Comparison of ENCODE assay signal across 16 mouse cellular contexts in genomic region chr12:117385697-117386096, GRCm38 (mm10).
DNase-seq lines count a peak whose midpoint lies in the region; ATAC-seq and TF ChIP-seq lines count a peak whose summit lies in the region.
"Had no signal": no experiment of that assay in that cellular context is flagged by ENCODE, and none has a peak within 500 bp of the region (broad histone marks: within the 10 kb centered on the region; RNA-seq: fewer than 3 reads in every experiment).

No protein-coding gene starts in this region.

- no peak overlapping the region for H3K9ac ChIP-seq in lung, postnatal 0 days (replicated peaks; ENCODE audit: low read depth)
- no peak overlapping the region for H3K9ac ChIP-seq in intestine, postnatal 0 days (ENCODE audit: low read depth, low read length)
- H3K9ac ChIP-seq: forebrain, embryonic 13.5 days; heart, embryonic 13.5 days; hindbrain, embryonic 12.5 days; hindbrain, embryonic 15.5 days; intestine, embryonic 15.5 days had no signal

- 66% methylated on average over 1 of the region's 1 CpGs for WGBS in lung, postnatal 0 days
- 89% methylated on average over 1 of the region's 1 CpGs for WGBS in intestine, postnatal 0 days

- TF ChIP-seq POLR2A in bone marrow macrophage, adult 2 months (IDR thresholded peaks at IDR 0.05; ENCODE audit: borderline replicate concordance, low read depth, low read length) = no peak

- no peak overlapping the region for H3K4me2 ChIP-seq in lung, postnatal 0 days (replicated peaks; ENCODE audit: low read depth, low read length)
- H3K4me2 ChIP-seq in intestine, postnatal 0 days (replicated peaks; ENCODE audit: low read depth) = no peak overlapping the region
- H3K4me2 ChIP-seq: forebrain, embryonic 13.5 days; heart, embryonic 13.5 days; hindbrain, embryonic 12.5 days; hindbrain, embryonic 15.5 days had no signal

- H3K36me3 ChIP-seq in lung, postnatal 0 days (ENCODE audit: insufficient read depth, low read length) = no peaks in the 10 kb centered on the region
- no peaks in the 10 kb centered on the region for H3K36me3 ChIP-seq in intestine, postnatal 0 days (ENCODE audit: control insufficient read depth, insufficient read depth)
- H3K36me3 ChIP-seq: forebrain, embryonic 10.5 days; heart, embryonic 10.5 days; heart, embryonic 13.5 days; hindbrain, embryonic 12.5 days; hindbrain, embryonic 15.5 days; intestine, embryonic 15.5 days had no signal

- no peak overlapping the region for H3K4me3 ChIP-seq in lung, postnatal 0 days (ENCODE audit: low read depth, low read length)
- H3K4me3 ChIP-seq in bone marrow macrophage, adult 2 months (ENCODE audit: insufficient read depth, low read length) = no peak overlapping the region
- no peak overlapping the region for H3K4me3 ChIP-seq in intestine, postnatal 0 days (ENCODE audit: low read depth, low read length)
- H3K4me3 ChIP-seq: forebrain, embryonic 10.5 days; forebrain, embryonic 13.5 days; heart, adult 2 months; heart, embryonic 10.5 days; heart, embryonic 13.5 days; hindbrain, embryonic 12.5 days; hindbrain, embryonic 15.5 days; intestine, embryonic 15.5 days had no signal

- TF ChIP-seq CTCF in lung, postnatal 0 days (IDR thresholded peaks at IDR 0.05) = no peak
- TF ChIP-seq CTCF in bone marrow macrophage, adult 2 months (IDR thresholded peaks at IDR 0.05; ENCODE audit: low read depth, low read length) = no peak
- TF ChIP-seq CTCF in intestine, postnatal 0 days (IDR thresholded peaks at IDR 0.05; ENCODE audit: low read depth) = no peak

- peak; percentile 8 for DNase-seq in lung, postnatal 0 days (ENCODE audit: low spot score)
- no peak for DNase-seq in lung, postnatal 25 days (ENCODE audit: low spot score)
- no peak for DNase-seq in right cerebral cortex, adult 18-20 months

- H3K4me1 ChIP-seq in lung, postnatal 0 days (ENCODE audit: insufficient read depth, low read depth, low read length) = no peaks in the 10 kb centered on the region
- H3K4me1 ChIP-seq in bone marrow macrophage, adult 2 months (ENCODE audit: control insufficient read depth, insufficient read depth, low read length) = peaks cover 14% of the 10 kb centered on the region
- no peaks in the 10 kb centered on the region for H3K4me1 ChIP-seq in intestine, postnatal 0 days (replicated peaks; ENCODE audit: control insufficient read depth, insufficient read depth, low read length)
- H3K4me1 ChIP-seq: heart, embryonic 10.5 days; hindbrain, embryonic 12.5 days; intestine, embryonic 15.5 days had no signal

- H3K27ac ChIP-seq in lung, postnatal 0 days (ENCODE audit: low read length) = no peak overlapping the region
- peak overlapping the region; percentile 47 for H3K27ac ChIP-seq in bone marrow macrophage, adult 2 months (ENCODE audit: insufficient read depth, low read depth, low read length)
- H3K27ac ChIP-seq in intestine, postnatal 0 days (ENCODE audit: low read depth, low read length) = no peak overlapping the region
- H3K27ac ChIP-seq: forebrain, embryonic 10.5 days; forebrain, embryonic 13.5 days; heart, adult 2 months; heart, embryonic 10.5 days; heart, embryonic 13.5 days; hindbrain, embryonic 12.5 days; hindbrain, embryonic 15.5 days; intestine, embryonic 15.5 days had no signal

- ATAC-seq in lung, postnatal 0 days = no peak
- peak; percentile 76 for ATAC-seq in granulocyte monocyte progenitor cell, adult 5-6 weeks (replicated peaks; ENCODE audit: poor library complexity, severe bottlenecking)
- ATAC-seq in monocyte, adult 5-6 weeks (replicated peaks; ENCODE audit: insufficient number of reproducible peaks, low FRiP score, low TSS enrichment, poor library complexity, severe bottlenecking) = 0 out of 2 replicates have a peak, but pooled peaks have one; percentile 40
- ATAC-seq in intestine, postnatal 0 days = no peak

- no peaks in the 10 kb centered on the region for H3K9me3 ChIP-seq in lung, postnatal 0 days (ENCODE audit: low read length)
- H3K9me3 ChIP-seq in intestine, postnatal 0 days (ENCODE audit: control insufficient read depth) = no peaks in the 10 kb centered on the region
- H3K9me3 ChIP-seq: forebrain, embryonic 10.5 days; forebrain, embryonic 13.5 days; heart, embryonic 10.5 days; heart, embryonic 13.5 days; hindbrain, embryonic 12.5 days; hindbrain, embryonic 15.5 days; intestine, embryonic 15.5 days had no signal

- H3K27me3 ChIP-seq in lung, postnatal 0 days (replicated peaks; ENCODE audit: insufficient read depth, low read length) = no peaks in the 10 kb centered on the region
- H3K27me3 ChIP-seq in intestine, postnatal 0 days (replicated peaks; ENCODE audit: control insufficient read depth, insufficient read depth, low read length) = no peaks in the 10 kb centered on the region; the same call in 1 of the 2 replicates
- H3K27me3 ChIP-seq: heart, embryonic 13.5 days; hindbrain, embryonic 12.5 days; intestine, embryonic 15.5 days; Patski had no signal

- TF ChIP-seq EP300 in lung, postnatal 0 days (IDR thresholded peaks at IDR 0.05) = no peak

Comparison
In these comparisons a context has a peak if more than half of its experiments do, and no peak if none do; other contexts are left out.
1. ATAC-seq: peak in granulocyte monocyte progenitor cell, adult 5-6 weeks (single experiment) and monocyte, adult 5-6 weeks (single experiment); none in lung, postnatal 0 days (single experiment) and intestine, postnatal 0 days (single experiment).